Mouse (Mus musculus) right cerebral cortex, postnatal 14 days (tissue): Measurements from ENCODE around the gene 1700025C18Rik.
A peak's percentile ranks its signal among the peaks of the same experiment; 100 is the strongest.

ENCODE experiments used
- DNase-seq: peaks from one replicate; pipeline ENCODE4 v3.0.0; 2022

Gene 1700025C18Rik

GRCm38 (mm10) chr2:165077055-165077454 lies 13.5 kb downstream of the 1700025C18Rik start:
- DNase-seq: no peak

DNA sequence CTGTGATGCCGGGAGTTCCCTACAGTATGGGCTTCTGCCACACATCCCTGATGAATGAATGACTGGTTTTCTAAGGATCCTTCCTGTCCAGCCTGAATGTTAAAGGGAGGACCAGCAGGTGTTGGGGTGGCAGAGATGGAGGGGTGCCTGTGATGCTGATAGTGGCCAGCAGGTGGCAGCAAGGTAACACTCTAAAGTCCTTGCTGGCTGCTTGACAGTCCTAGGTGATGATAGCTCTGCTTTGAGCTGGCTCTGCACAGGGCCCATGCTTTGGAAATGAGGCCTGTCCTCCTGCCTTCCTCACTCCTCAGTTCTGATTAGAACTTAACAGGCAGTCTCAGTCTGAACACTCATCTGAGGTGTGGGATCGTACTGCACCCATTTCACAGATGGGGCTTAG lies 15.6 kb downstream of the 1700025C18Rik start:
- DNase-seq: peak; percentile 86

DNA sequence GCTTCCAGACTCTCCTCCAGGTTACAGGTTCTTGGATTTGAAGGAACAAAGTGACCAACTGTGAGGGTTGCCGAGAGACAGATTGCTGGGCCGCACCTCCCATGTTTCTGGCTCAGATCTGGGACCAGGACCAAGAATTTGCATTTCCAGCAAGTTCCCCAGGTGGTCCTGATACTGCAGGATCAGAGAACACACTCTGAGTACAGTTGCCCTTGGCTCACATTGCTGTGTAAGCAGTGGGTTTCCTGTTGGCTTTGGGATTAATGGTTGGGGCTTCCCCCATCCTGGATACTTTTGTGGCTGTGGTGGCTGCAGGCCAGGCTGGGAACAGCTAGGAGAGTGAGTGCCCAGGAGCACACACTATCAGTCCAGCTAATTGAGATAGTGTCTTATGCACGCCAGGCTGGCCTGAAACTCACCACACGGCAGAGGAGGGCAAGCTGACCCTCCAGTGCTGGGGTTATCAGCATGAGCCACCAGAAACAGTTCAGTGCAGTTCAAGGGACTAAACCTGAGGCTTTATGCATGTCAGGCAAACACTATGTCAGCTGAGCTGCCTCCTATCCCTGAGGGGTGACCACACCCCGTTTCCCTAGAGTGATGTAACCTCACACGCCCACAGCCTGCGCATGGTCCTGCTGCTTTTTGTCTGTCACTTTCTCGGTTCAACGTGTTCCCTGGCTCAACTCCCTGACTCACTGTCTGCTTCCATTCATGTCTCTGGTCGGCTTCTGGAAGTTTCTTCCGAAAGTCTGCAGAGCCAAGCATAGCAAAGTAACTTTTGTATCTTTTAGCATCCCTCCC lies 16.3 kb downstream of the 1700025C18Rik start:
- DNase-seq: no peak

DNA sequence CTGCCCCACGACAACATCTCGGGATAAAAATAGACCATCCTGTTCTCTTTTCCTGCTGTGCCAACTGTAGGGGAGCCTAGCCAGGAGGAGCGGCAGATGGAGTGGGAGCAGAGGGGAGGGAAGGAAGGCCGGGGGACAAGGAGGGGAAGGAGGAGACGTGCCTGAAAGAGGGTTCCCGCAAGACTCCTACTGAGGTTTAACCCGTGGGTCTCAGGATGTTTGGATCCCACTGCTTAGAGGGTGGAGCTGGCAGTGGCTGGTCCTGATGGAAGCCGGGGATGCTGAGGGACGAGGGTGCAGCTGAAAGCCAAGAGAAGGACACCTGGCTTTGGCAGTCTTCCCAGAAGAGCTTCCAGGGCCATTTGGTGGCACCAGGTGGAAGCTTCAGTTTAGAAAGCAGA lies 17.2 kb downstream of the 1700025C18Rik start:
- DNase-seq: no peak

- peak; percentile 67 for DNase-seq
Observed at GRCm38 (mm10) chr2:165070096-165070816, 20.3 kb downstream of the 1700025C18Rik start.

GRCm38 (mm10) chr2:165068806-165069205 lies 21.7 kb downstream of the 1700025C18Rik start:
- no peak for DNase-seq

DNA sequence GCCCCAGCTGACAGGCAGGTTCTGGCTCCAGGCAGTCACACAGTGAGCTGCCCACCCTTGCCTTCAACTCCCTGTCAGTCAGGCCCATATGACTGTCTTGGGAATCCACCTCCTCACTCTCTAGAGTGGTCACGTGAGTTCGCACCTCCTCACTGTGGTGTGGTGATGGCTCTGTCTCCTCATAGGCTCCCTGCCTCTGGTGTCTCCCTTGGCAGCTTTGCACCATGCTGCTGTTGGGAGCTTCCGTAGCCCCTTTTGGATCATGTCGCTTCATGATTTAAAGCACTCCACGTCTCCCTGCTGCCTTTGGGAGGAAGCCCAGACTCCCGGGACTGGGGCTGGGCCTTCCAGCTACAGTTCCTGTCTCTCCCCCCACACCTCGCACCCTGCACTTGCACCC lies 26.1 kb downstream of the 1700025C18Rik start:
- peak; percentile 56 for DNase-seq

GRCm38 (mm10) chr2:165061638-165062433 lies 28.7 kb downstream of the 1700025C18Rik start:
- DNase-seq: no peak

GRCm38 (mm10) chr2:165059961-165060360 lies 30.6 kb downstream of the 1700025C18Rik start:
- DNase-seq: no peak

DNA sequence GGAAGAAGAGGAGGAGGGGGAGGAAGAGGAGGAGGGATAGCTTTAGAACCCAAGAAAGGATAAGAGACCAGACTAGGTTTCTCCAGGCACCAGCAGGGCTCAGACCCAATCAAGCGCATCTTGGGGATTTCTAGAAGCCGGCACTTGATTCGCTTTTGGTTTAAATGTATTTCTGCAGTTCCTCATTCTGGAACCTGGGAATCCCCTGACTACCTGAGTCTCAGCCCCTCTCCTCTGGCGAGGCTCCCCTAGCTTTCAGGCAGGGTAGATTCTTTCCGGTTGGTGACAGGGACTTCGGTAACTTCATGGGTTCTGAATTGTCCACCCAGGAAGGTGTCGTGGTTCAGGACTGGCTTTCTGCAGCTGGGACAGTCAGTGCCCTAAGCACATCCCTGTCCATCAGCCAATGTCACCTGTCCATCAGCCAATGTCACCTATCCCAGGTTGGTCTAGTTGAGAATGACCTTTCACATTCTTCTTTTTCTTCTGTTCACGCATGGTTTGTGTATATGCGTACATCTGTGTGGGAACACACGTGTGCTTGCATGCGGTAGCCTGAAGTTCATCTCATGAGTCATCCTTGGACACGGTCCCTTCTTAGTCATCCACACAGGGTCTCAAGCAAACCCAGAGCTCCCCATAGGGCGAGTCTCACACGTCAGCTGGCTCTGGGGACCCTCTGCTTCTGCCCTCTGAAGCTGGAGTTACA lies 34.0 kb downstream of the 1700025C18Rik start:
- no peak for DNase-seq

DNA sequence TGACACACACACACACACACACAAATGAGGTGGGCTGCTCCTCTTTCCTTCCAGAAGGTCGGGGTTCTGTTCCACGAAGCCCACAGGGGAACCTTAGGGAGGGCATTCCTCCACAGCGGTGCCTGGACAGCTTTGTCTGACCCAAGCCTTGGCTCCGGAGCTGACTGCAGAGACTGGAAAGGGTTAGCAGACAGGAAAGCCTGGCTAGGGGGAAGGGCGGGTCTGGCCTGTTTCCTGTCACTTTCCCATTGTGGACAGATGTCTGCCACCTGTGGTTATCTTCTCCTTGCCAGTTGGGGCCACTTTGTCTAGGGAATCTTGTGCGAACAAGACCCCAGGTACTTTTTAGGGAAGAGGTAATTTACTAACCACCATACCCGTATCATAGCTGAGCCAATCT lies 34.6 kb downstream of the 1700025C18Rik start:
- no peak for DNase-seq

GRCm38 (mm10) chr2:165054888-165055852 lies 35.4 kb downstream of the 1700025C18Rik start, which contains the start of gene Cd40:
Cd40 (plus strand) TSS chr2:165055627.
- DNase-seq: no peak

DNA sequence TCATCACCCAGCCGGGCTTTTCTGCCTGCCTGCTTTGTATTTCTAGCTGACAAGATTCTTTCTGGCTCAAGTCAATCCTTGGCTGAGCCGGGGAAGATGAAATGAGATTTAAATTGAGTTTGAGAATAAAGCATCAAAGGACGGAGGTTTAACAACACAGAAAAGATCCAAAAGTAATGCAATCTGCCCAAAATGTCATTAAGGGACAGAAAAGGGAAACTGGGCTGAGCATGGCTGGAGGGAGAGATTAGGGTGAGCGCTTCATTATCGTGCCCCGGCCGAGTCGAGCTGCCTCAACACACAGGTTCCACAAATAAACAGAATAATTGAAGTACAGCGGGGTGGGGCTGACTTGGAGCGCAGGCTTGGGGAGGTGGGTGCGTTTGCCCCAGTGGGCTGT lies 39.0 kb downstream of the 1700025C18Rik start:
- DNase-seq: no peak

GRCm38 (mm10) chr2:165050826-165051548 lies 39.6 kb downstream of the 1700025C18Rik start:
- no peak for DNase-seq

DNA sequence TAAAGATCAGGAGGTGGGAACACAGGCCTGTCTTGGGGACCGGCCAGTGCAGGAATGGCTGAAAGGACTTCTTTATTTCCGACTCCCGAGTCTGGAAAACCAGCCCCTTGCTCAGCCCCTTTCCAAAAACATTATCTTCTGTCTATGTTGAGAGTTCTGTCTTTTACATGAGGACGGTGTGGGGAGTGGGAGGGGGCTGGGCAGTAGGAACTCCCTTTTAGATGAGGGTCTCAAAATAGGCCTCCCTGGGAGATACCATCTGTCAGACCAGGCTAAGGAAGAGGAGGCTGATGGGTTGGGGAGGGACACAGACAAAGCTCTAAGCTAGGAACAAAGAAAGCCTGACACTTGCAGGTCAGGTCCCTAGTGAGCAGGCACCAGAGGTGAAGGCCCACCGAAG lies 41.5 kb downstream of the 1700025C18Rik start:
- DNase-seq: no peak

DNA sequence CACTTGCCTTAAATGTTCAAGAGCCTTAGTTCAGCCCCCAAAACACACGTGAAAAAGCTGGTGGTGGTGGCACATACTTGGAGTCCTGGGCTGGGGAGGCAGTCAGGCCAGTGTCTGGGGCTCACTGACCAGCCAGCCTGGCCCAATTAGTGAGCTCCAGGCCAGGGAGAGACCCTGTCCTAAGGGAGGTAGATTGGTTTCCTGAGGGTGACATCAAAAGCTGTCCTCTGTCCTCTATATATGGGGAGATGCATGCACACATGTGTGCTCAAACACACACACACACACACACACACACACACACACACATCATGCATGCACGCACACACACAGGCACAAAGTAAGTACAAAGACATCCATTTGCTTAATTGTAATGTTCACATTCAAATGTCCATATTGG lies 46.8 kb downstream of the 1700025C18Rik start:
- DNase-seq: no peak

DNA sequence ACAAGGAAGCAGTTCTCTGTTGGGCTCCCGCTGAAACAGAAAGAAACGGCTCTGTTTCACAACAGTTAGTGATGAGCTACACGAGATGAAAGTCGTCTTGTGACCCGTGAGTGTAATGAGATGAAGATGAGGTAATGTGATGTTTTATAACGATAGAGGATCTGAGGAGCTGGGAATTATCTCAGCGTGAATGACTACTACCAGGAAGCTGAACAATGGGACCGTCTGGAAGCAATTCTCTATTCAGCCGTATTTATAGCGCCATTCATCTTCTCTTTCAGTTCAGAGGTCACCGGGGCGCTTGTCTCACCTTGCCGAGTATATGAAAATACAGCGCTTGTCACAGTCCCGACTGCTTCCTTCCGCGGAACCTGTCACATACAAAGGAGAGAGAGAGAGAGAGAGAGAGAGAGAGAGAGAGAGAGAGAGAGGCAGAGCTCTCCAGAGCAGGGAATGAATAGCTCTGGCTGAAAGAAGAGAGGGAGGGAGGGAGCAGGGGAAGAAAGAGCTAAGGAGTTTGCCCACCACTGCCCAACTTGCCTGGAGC lies 47.4 kb downstream of the 1700025C18Rik start:
- no peak for DNase-seq

GRCm38 (mm10) chr2:165042126-165042525 lies 48.4 kb downstream of the 1700025C18Rik start:
- no peak for DNase-seq

GRCm38 (mm10) chr2:165037415-165037814 lies 53.1 kb downstream of the 1700025C18Rik start:
- DNase-seq: no peak

GRCm38 (mm10) chr2:165035058-165035431 lies 55.5 kb downstream of the 1700025C18Rik start:
- no peak for DNase-seq
